Mouse (Mus musculus) heart, embryonic 11.5 days (tissue): ENCODE data around the gene Dpf1. TPM values are rescaled to one million over a fixed set of nuclear protein-coding genes. Genes with fewer than 3 reads are reported as not detected.

Source experiments
- ATAC-seq: fragments of 200-750 bp; cut with Nextera tagmentation; replicated peaks from 2 replicates; pipeline ENCODE4 v1.8.0; 2017; ENCODE audit warnings: moderate library complexity; ENCODE audit not compliant: insufficient number of reproducible peaks, low FRiP score, low TSS enrichment
- H3K27ac ChIP-seq: fragments of 300-500 bp; sonication (generic); 2 replicates; pipeline ENCODE4 v1.5.1; 2014; ENCODE audit warnings: mild to moderate bottlenecking, low read depth, low read length
- H3K27me3 ChIP-seq: fragments of 300-500 bp; sonication (generic); 2 replicates; pipeline ENCODE4 v1.6.1; 2014; ENCODE audit warnings: mild to moderate bottlenecking, low read length, mixed read lengths; ENCODE audit not compliant: control insufficient read depth, insufficient read depth
- H3K36me3 ChIP-seq: fragments of 300-500 bp; sonication (generic); 2 replicates; pipeline ENCODE4 v1.6.1; 2014; ENCODE audit warnings: mild to moderate bottlenecking, low read length, moderate library complexity, mixed read lengths; ENCODE audit not compliant: control insufficient read depth, insufficient read depth
- H3K4me1 ChIP-seq: fragments of 300-500 bp; sonication (generic); 2 replicates; pipeline ENCODE4 v1.6.1; 2014; ENCODE audit warnings: low read length; ENCODE audit not compliant: control insufficient read depth, insufficient read depth
- H3K4me2 ChIP-seq: fragments of 300-500 bp; sonication (generic); 2 replicates; pipeline ENCODE4 v1.6.1; 2014; ENCODE audit warnings: mild to moderate bottlenecking, moderate library complexity
- H3K4me3 ChIP-seq: fragments of 300-500 bp; sonication (generic); 2 replicates; pipeline ENCODE4 v1.5.1; 2014; ENCODE audit warnings: low read depth, low read length
- H3K9ac ChIP-seq: fragments of 300-500 bp; sonication (generic); 2 replicates; pipeline ENCODE4 v1.6.1; 2014; ENCODE audit warnings: mild to moderate bottlenecking, low read depth, low read length, moderate library complexity
- H3K9me3 ChIP-seq: fragments of 300-500 bp; sonication (generic); replicated peaks from 2 replicates; pipeline ENCODE4 v1.6.1; 2016; ENCODE audit warnings: low read length; ENCODE audit not compliant: control insufficient read depth
- whole genome bisulfite sequencing: fragments of 180-500 bp; shearing (Covaris S2); extraction: QIAGEN DNeasy Blood & Tissue Kit; methylation state at CpG from one replicate; pipeline ENCODE4 v1.1.7; 2014; ENCODE audit not compliant: insufficient replicate concordance; 5-methylcytosine and 5-hydroxymethylcytosine counted together
- polyA plus RNA-seq: library from polyadenylated mRNA; unstranded; fragments of >200 nt; fragmentation: Nextera tagmentation; extraction: Ambion mirVana; gene quantifications from 2 replicates; pipeline ENCODE4 v1.2.1, GENCODE M21; 2014

Dpf1 gene
- polyA plus RNA-seq, 1 experiment from 2014 or later = 3.3 TPM

DNA sequence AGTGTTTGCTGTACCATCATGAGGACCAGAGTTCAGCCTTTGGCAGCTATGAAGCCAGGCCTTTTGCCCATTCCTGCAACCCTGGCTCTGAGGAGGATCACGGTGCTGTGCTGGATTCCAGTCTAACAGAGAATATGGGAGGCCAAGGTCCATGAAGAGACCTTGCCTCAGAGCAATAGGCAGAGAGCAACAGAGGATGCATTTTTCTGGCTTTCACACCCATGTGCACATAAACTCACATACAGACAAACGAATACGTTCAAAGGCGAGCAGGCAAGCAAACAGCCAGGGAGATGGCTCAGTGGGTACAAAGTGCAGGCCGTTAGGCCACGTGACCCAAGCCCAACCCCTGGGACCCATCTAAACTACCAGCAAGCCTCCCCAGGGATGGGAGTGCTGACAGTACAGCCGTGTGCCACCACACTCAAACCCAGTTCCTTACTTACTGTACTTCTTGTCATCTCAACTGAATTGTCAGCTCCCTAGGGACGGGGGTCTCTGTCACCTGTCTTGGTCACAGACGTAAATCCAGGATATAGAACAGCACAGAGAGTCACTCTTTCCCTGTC is 34.7 kb downstream of the Dpf1 start:
- Histone ChIP-seq H3K27me3 (no peaks in the 10 kb centered on the region), H3K4me1 (peaks cover 12% of the 10 kb centered on the region), H3K9ac (0 out of 2 replicates have a peak overlapping the region, but pooled peaks have one; percentile 28), H3K36me3 (no peaks in the 10 kb centered on the region), H3K27ac (no peak overlapping the region), H3K4me2 (no peak overlapping the region), H3K4me3 (no peak overlapping the region), H3K9me3 (no peaks in the 10 kb centered on the region)
- no peak for ATAC-seq
- WGBS = 86% methylated on average over 9 of the region's 9 CpGs

- Histone ChIP-seq H3K4me3 (no peak overlapping the region), H3K4me2 (no peak overlapping the region), H3K27ac (no peak overlapping the region), H3K27me3 (no peaks in the 10 kb centered on the region), H3K9ac (no peak overlapping the region), H3K36me3 (no peaks in the 10 kb centered on the region), H3K4me1 (peaks cover 12% of the 10 kb centered on the region), H3K9me3 (no peaks in the 10 kb centered on the region)
- no peak for ATAC-seq
- 45% methylated on average over 14 of the region's 14 CpGs for WGBS
Measured at GRCm38 (mm10) chr7:29338984-29339679, 35.4 kb downstream of the Dpf1 start.

DNA sequence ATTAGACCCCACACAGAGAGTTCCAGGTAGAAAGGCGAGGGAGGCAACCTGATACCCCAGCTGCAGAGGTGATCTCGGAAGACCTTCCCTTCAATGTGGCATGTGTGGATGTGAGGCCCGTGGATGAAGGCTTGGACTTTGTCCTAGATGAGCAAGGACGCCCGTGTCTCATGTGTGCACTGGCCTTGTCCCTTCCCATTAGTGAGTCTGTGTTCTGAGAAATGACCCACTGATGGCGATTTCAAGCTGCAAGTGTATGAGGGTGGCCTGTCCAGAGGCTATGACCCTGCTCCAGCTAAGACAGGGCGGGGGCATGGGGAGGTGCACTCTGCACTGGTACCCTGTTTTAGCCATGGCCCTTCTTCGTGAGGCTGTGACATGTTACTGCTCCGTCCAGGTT is 36.5 kb downstream of the Dpf1 start:
- Histone ChIP-seq H3K27me3 (no peaks in the 10 kb centered on the region), H3K9me3 (no peaks in the 10 kb centered on the region), H3K4me3 (no peak overlapping the region), H3K9ac (no peak overlapping the region), H3K36me3 (no peaks in the 10 kb centered on the region), H3K27ac (no peak overlapping the region), H3K4me1 (peaks cover 12% of the 10 kb centered on the region), H3K4me2 (no peak overlapping the region)
- ATAC-seq = 0 out of 2 replicates have a peak, but pooled peaks have one; percentile 22
- 88% methylated on average over 9 of the region's 9 CpGs for WGBS

DNA sequence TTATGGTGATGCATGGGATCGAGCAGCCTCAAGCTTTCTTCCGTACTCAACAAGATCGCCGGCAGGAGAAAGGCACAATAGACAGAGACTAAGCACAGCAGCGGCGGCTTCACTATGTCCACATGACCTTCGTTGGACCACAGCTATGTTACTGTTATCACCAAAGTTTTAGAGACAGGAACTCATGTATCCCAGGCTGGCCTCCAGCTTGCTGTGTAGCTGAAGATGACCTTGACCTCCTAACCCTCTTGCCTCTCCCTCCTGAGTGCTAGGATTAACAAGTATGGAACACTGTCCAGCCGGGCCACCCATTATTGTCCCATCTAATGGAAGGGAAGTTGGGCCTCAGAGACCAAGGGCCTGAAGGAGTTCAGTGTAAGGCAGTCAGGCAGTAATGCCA is 37.1 kb downstream of the Dpf1 start:
- no peaks in the 10 kb centered on the region for H3K36me3 ChIP-seq
- 82% methylated on average over 8 of the region's 8 CpGs for WGBS
- H3K27ac ChIP-seq = no peak overlapping the region
- no peak overlapping the region for H3K9ac ChIP-seq
- H3K4me3 ChIP-seq = no peak overlapping the region
- no peak for ATAC-seq
- no peak overlapping the region for H3K4me2 ChIP-seq
- H3K9me3 ChIP-seq = no peaks in the 10 kb centered on the region
- peaks cover 12% of the 10 kb centered on the region for H3K4me1 ChIP-seq
- H3K27me3 ChIP-seq = no peaks in the 10 kb centered on the region

GRCm38 (mm10) chr7:29341722-29342121 is 38.0 kb downstream of the Dpf1 start:
- 55% methylated on average over 12 of the region's 12 CpGs for WGBS
- no peaks in the 10 kb centered on the region for H3K27me3 ChIP-seq
- H3K9me3 ChIP-seq = no peaks in the 10 kb centered on the region
- no peak for ATAC-seq
- H3K4me1 ChIP-seq = peaks cover 12% of the 10 kb centered on the region
- no peaks in the 10 kb centered on the region for H3K36me3 ChIP-seq
- no peak overlapping the region for H3K27ac ChIP-seq
- H3K4me2 ChIP-seq = no peak overlapping the region
- H3K4me3 ChIP-seq = no peak overlapping the region
- peak overlapping the region; percentile 39; the same call in 1 of the 2 replicates for H3K9ac ChIP-seq

DNA sequence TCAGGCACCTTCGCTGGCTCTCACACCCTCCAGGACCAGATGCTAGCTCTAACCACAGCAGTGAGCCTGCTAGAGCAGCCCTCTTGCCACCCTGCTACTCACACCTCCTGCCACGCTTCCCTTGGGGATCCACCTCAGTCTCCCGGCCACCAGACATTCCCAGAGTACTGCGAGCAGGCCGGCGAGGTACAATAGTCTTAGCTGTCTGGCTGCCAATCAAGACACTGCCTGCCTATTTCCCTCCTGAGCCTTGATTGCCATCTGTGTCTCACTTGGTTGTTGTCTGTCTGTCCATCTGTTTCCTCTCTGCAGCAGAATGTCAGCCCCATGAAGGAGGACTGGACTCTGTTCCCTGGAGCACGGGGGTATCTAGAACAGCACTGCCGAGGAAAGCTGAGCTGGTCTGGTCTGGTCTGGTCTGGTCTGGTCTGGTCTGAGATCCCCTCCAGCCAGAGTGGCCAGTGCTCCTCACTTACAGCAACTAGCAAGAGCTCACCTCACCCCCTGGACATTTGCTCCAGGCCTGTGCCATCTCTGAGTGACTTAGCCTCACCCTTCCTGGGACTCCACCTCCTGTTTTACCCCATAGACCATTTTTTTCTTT is 38.8 kb downstream of the Dpf1 start:
- no peaks in the 10 kb centered on the region for H3K9me3 ChIP-seq
- H3K9ac ChIP-seq = 0 out of 2 replicates have a peak overlapping the region, but pooled peaks have one; percentile 28
- H3K4me2 ChIP-seq = no peak overlapping the region
- no peak overlapping the region for H3K4me3 ChIP-seq
- 42% methylated on average over 8 of the region's 8 CpGs for WGBS
- no peaks in the 10 kb centered on the region for H3K27me3 ChIP-seq
- no peak for ATAC-seq
- H3K36me3 ChIP-seq = no peaks in the 10 kb centered on the region
- H3K4me1 ChIP-seq = peaks cover 12% of the 10 kb centered on the region
- H3K27ac ChIP-seq = no peak overlapping the region

GRCm38 (mm10) chr7:29343746-29344145 is 40.0 kb downstream of the Dpf1 start:
- 92% methylated on average over 7 of the region's 7 CpGs for WGBS
- Histone ChIP-seq H3K4me3 (no peak overlapping the region), H3K36me3 (no peaks in the 10 kb centered on the region), H3K27me3 (no peaks in the 10 kb centered on the region), H3K9me3 (no peaks in the 10 kb centered on the region), H3K9ac (no peak overlapping the region), H3K4me2 (no peak overlapping the region), H3K27ac (no peak overlapping the region), H3K4me1 (peaks cover 12% of the 10 kb centered on the region)
- no peak for ATAC-seq

GRCm38 (mm10) chr7:29345534-29345933 is 41.8 kb downstream of the Dpf1 start:
- Histone ChIP-seq H3K9me3 (no peaks in the 10 kb centered on the region), H3K36me3 (no peaks in the 10 kb centered on the region), H3K4me3 (no peak overlapping the region), H3K4me2 (no peak overlapping the region), H3K9ac (no peak overlapping the region), H3K27ac (no peak overlapping the region), H3K27me3 (no peaks in the 10 kb centered on the region), H3K4me1 (peaks cover 7% of the 10 kb centered on the region)
- ATAC-seq = no peak
- 78% methylated on average over 4 of the region's 4 CpGs for WGBS
